Mouse (Mus musculus) stomach, embryonic 16.5 days (tissue): ENCODE data around the gene Nlrp9c. TPM values are rescaled to one million over a fixed set of nuclear protein-coding genes. Genes with fewer than 3 reads are reported as not detected.
"Not testable (repeated sequence)": the region's sequence is repeated elsewhere in the genome, so short reads cannot be mapped to it uniquely, and the experiment has no call there.

Experiments used
- ATAC-seq: fragments of 200-750 bp; cut with Nextera tagmentation; 2 replicates; pipeline ENCODE4 v1.8.0; 2017; ENCODE audit warnings: moderate number of reproducible peaks, moderate TSS enrichment; ENCODE audit not compliant: insufficient read depth, low FRiP score
- H3K27ac ChIP-seq: fragments of 300-500 bp; sonication (generic); 2 replicates; pipeline ENCODE4 v1.5.1; 2014; ENCODE audit warnings: low read length
- H3K27me3 ChIP-seq: fragments of 300-500 bp; sonication (generic); 2 replicates; pipeline ENCODE4 v1.6.1; 2014; ENCODE audit warnings: low read length, control low read depth, mixed read lengths; ENCODE audit not compliant: control insufficient read depth, insufficient read depth
- H3K36me3 ChIP-seq: fragments of 300-500 bp; sonication (generic); 2 replicates; pipeline ENCODE4 v1.6.1; 2014; ENCODE audit warnings: low read length; ENCODE audit not compliant: control insufficient read depth, insufficient read depth
- H3K4me1 ChIP-seq: fragments of 300-500 bp; sonication (generic); 2 replicates; pipeline ENCODE4 v1.6.1; 2014; ENCODE audit warnings: low read length, control low read depth, mixed read lengths; ENCODE audit not compliant: control insufficient read depth, insufficient read depth
- H3K4me2 ChIP-seq: fragments of 300-500 bp; sonication (generic); 2 replicates; pipeline ENCODE4 v1.6.1; 2014; ENCODE audit warnings: low read depth, low read length, mixed read lengths
- H3K4me3 ChIP-seq: fragments of 300-500 bp; sonication (generic); replicated peaks from 2 replicates; pipeline ENCODE4 v1.5.1; 2014; ENCODE audit warnings: mild to moderate bottlenecking, low read length
- H3K9ac ChIP-seq: fragments of 300-500 bp; sonication (generic); 2 replicates; pipeline ENCODE4 v1.6.1; 2014; ENCODE audit warnings: low read length
- H3K9me3 ChIP-seq: fragments of 300-500 bp; sonication (generic); replicated peaks from 2 replicates; pipeline ENCODE4 v1.6.1; 2016; ENCODE audit warnings: low read length, control low read depth; ENCODE audit not compliant: control insufficient read depth
- WGBS: fragments of 180-500 bp; shearing (Covaris S2); extraction: QIAGEN DNeasy Blood & Tissue Kit; methylation state at CpG from one replicate; pipeline ENCODE4 v1.1.7; 2014; 5-methylcytosine and 5-hydroxymethylcytosine counted together
- polyA plus RNA-seq: library from polyadenylated mRNA; unstranded; fragments of >200 nt; fragmentation: Nextera tagmentation; extraction: Ambion mirVana; gene quantifications from 2 replicates; pipeline ENCODE4 v1.2.1, GENCODE M21; 2015

Nlrp9c gene
- polyA plus RNA-seq, 1 experiment from 2014 or later, result not detected

- not testable (repeated sequence) for H3K4me3 ChIP-seq, H3K4me2 ChIP-seq, H3K4me1 ChIP-seq, H3K36me3 ChIP-seq, H3K9ac ChIP-seq, ATAC-seq, H3K9me3 ChIP-seq, H3K27me3 ChIP-seq, H3K27ac ChIP-seq
- 68% methylated on average over 3 of the region's 3 CpGs for WGBS
Measured at GRCm38 (mm10) chr7:26320361-26320760, 83.1 kb downstream of the Nlrp9c start.

GRCm38 (mm10) chr7:26315809-26316208 is 87.7 kb downstream of the Nlrp9c start:
- H3K4me3 ChIP-seq, H3K27ac ChIP-seq, ATAC-seq, H3K9me3 ChIP-seq, H3K27me3 ChIP-seq, H3K36me3 ChIP-seq, H3K4me1 ChIP-seq, H3K4me2 ChIP-seq, H3K9ac ChIP-seq: not testable (repeated sequence)
- 79% methylated on average over 4 of the region's 4 CpGs for WGBS

GRCm38 (mm10) chr7:26315194-26315593 is 88.3 kb downstream of the Nlrp9c start:
- not testable (repeated sequence) for H3K27me3 ChIP-seq, H3K36me3 ChIP-seq, H3K4me1 ChIP-seq, H3K9ac ChIP-seq, H3K4me2 ChIP-seq, H3K4me3 ChIP-seq, H3K9me3 ChIP-seq, H3K27ac ChIP-seq, ATAC-seq
- WGBS, result 74% methylated on average over 2 of the region's 2 CpGs

GRCm38 (mm10) chr7:26311786-26312185 is 91.7 kb downstream of the Nlrp9c start:
- H3K4me3 ChIP-seq, H3K4me1 ChIP-seq, H3K27ac ChIP-seq, H3K36me3 ChIP-seq, H3K9ac ChIP-seq, H3K9me3 ChIP-seq, H3K27me3 ChIP-seq, ATAC-seq, H3K4me2 ChIP-seq: not testable (repeated sequence)
- WGBS, result 86% methylated on average over 4 of the region's 4 CpGs

- H3K27me3 ChIP-seq, ATAC-seq, H3K4me2 ChIP-seq, H3K4me3 ChIP-seq, H3K9me3 ChIP-seq, H3K4me1 ChIP-seq, H3K27ac ChIP-seq, H3K9ac ChIP-seq, H3K36me3 ChIP-seq: not testable (repeated sequence)
- 70% methylated on average over 2 of the region's 2 CpGs for WGBS
Measured at GRCm38 (mm10) chr7:26306926-26307325, 96.6 kb downstream of the Nlrp9c start, which contains the start of gene Cyp2a4. Gene Cyp2a4 (plus strand): TSS chr7:26307169.

- H3K4me1 ChIP-seq, H3K36me3 ChIP-seq, H3K27ac ChIP-seq, H3K27me3 ChIP-seq, H3K4me2 ChIP-seq, H3K9me3 ChIP-seq, H3K4me3 ChIP-seq, ATAC-seq, H3K9ac ChIP-seq: not testable (repeated sequence)
- WGBS, result 75% methylated on average over 8 of the region's 8 CpGs
Measured at GRCm38 (mm10) chr7:26303429-26304166, 99.9 kb downstream of the Nlrp9c start.

Other genes with a start within 250 kb of the Nlrp9c start
- gene Cyp2b9, start 230.3 kb downstream of the Nlrp9c start, polyA plus RNA-seq, result not detected in 2 replicates
- gene Vmn1r184, start 143.4 kb downstream of the Nlrp9c start, polyA plus RNA-seq, result not detected in 2 replicates
- not detected in 2 replicates for gene Cyp2a4, start 96.5 kb downstream of the Nlrp9c start, polyA plus RNA-seq
- gene Nlrp4a, start 31.4 kb upstream of the Nlrp9c start, polyA plus RNA-seq, result not detected in 2 replicates
- not detected in 2 replicates for gene Nlrp9a, start 131.3 kb upstream of the Nlrp9c start, polyA plus RNA-seq
- gene Vmn1r185, start 214.8 kb upstream of the Nlrp9c start, polyA plus RNA-seq, result not detected in 2 replicates